7 mouse cellular contexts compared by ENCODE assay signal in genomic region chr14:31661671-31662554, GRCm38 (mm10). TPM values are rescaled to one million over a fixed set of nuclear protein-coding genes. Genes with fewer than 3 reads are reported as not detected.
DNase-seq lines count a peak whose midpoint lies in the region; ATAC-seq and TF ChIP-seq lines count a peak whose summit lies in the region.

No protein-coding gene starts in this region.

- peak overlapping the region; percentile 37 for H3K9ac ChIP-seq in embryonic facial prominence, embryonic 15.5 days
- peak overlapping the region; percentile 49 for H3K9ac ChIP-seq in limb, embryonic 11.5 days (ENCODE audit: low read length)
- H3K9ac ChIP-seq in midbrain, embryonic 12.5 days (replicated peaks), result peak overlapping the region; percentile 60

- no peaks in the 10 kb centered on the region for H3K9me3 ChIP-seq in embryonic facial prominence, embryonic 15.5 days (replicated peaks)
- H3K9me3 ChIP-seq in limb, embryonic 11.5 days (ENCODE audit: control insufficient read depth, low read length), result no peaks in the 10 kb centered on the region
- no peaks in the 10 kb centered on the region for H3K9me3 ChIP-seq in midbrain, embryonic 12.5 days

- peaks cover 2% of the 10 kb centered on the region; the same call in 1 of the 2 replicates for H3K36me3 ChIP-seq in embryonic facial prominence, embryonic 15.5 days
- H3K36me3 ChIP-seq in limb, embryonic 11.5 days (ENCODE audit: control insufficient read depth, insufficient read depth, low read length), result no peaks in the 10 kb centered on the region
- peaks cover 4% of the 10 kb centered on the region for H3K36me3 ChIP-seq in midbrain, embryonic 12.5 days
- no peaks in the 10 kb centered on the region for H3K36me3 ChIP-seq in small intestine, adult 2 months (ENCODE audit: control insufficient read depth, insufficient read depth, low read length)

- H3K4me3 ChIP-seq in embryonic facial prominence, embryonic 15.5 days (replicated peaks), result peak overlapping the region; percentile 37
- peak overlapping the region; percentile 21 for H3K4me3 ChIP-seq in limb, embryonic 11.5 days (ENCODE audit: low read depth, low read length)
- H3K4me3 ChIP-seq in midbrain, embryonic 12.5 days, result peak overlapping the region; percentile 41
- H3K4me3 ChIP-seq in small intestine, adult 2 months (ENCODE audit: low read depth, low read length), result peak overlapping the region; percentile 58

- peak; percentile 91 for ATAC-seq in embryonic facial prominence, embryonic 15.5 days (ENCODE audit: insufficient number of reproducible peaks, low FRiP score, low TSS enrichment, low read depth)
- ATAC-seq in limb, embryonic 11.5 days (ENCODE audit: insufficient number of reproducible peaks, low FRiP score, low TSS enrichment, low read depth), result peak; percentile 92
- ATAC-seq in midbrain, embryonic 12.5 days (ENCODE audit: low FRiP score, low read depth), result peak; percentile 88

- DNase-seq in adrenal gland, postnatal 4 days (ENCODE audit: low spot score in 2 of 2), result peak; percentile 37 to 61
- peak; percentile 88 to 91 for DNase-seq in heart, adult 9 months (ENCODE audit: low spot score in 2 of 2)
- DNase-seq in kidney, adult 8-10 months, result peak; percentile 86 to 94
- peak; percentile 89 for DNase-seq in limb, embryonic 11.5 days (ENCODE audit: low spot score)

- peaks cover 84% of the 10 kb centered on the region for H3K4me1 ChIP-seq in embryonic facial prominence, embryonic 15.5 days
- H3K4me1 ChIP-seq in limb, embryonic 11.5 days (ENCODE audit: control insufficient read depth, insufficient read depth, low read length), result peaks cover 28% of the 10 kb centered on the region
- H3K4me1 ChIP-seq in midbrain, embryonic 12.5 days, result peaks cover 55% of the 10 kb centered on the region
- H3K4me1 ChIP-seq in small intestine, adult 2 months (ENCODE audit: control insufficient read depth, insufficient read depth, insufficient read length, low read length), result peaks cover 13% of the 10 kb centered on the region; the same call in 1 of the 2 replicates

- peak overlapping the region; percentile 99 for H3K27ac ChIP-seq in embryonic facial prominence, embryonic 15.5 days (replicated peaks)
- peak overlapping the region; percentile 97 for H3K27ac ChIP-seq in limb, embryonic 11.5 days (replicated peaks; ENCODE audit: low read depth, low read length)
- H3K27ac ChIP-seq in midbrain, embryonic 12.5 days (replicated peaks), result peak overlapping the region; percentile 92
- peak overlapping the region; percentile 86 for H3K27ac ChIP-seq in small intestine, adult 2 months (ENCODE audit: insufficient read depth, low read depth, low read length)

- no peak for TF ChIP-seq CTCF in small intestine, adult 2 months (IDR thresholded peaks at IDR 0.05; ENCODE audit: extremely low read depth, insufficient read length, insufficient replicate concordance, low read depth, low read length)

- H3K4me2 ChIP-seq in embryonic facial prominence, embryonic 15.5 days (replicated peaks), result peak overlapping the region; percentile 57
- H3K4me2 ChIP-seq in limb, embryonic 11.5 days (ENCODE audit: low read depth, severe bottlenecking), result peak overlapping the region; percentile 49
- H3K4me2 ChIP-seq in midbrain, embryonic 12.5 days (replicated peaks), result peak overlapping the region; percentile 59

- WGBS in embryonic facial prominence, embryonic 15.5 days, result 1% methylated on average over 44 of the region's 44 CpGs
- 1% methylated on average over 44 of the region's 44 CpGs for WGBS in limb, embryonic 11.5 days
- WGBS in midbrain, embryonic 12.5 days, result 10% methylated on average over 44 of the region's 44 CpGs
- WGBS in small intestine, adult 2 months, result 1% methylated on average over 44 of the region's 44 CpGs

- H3K27me3 ChIP-seq in embryonic facial prominence, embryonic 15.5 days, result no peaks in the 10 kb centered on the region
- H3K27me3 ChIP-seq in limb, embryonic 11.5 days (ENCODE audit: control insufficient read depth, insufficient read depth, low read length), result no peaks in the 10 kb centered on the region
- no peaks in the 10 kb centered on the region for H3K27me3 ChIP-seq in midbrain, embryonic 12.5 days
- no peaks in the 10 kb centered on the region for H3K27me3 ChIP-seq in small intestine, adult 2 months (ENCODE audit: control insufficient read depth, insufficient read depth, low read length)

- TF ChIP-seq POLR2A in small intestine, adult 2 months (IDR thresholded peaks at IDR 0.05; ENCODE audit: low read depth, low read length), result no peak; the same call in 1 of the 2 replicates

RNA-seq across cellular contexts. Expression of gene Hacl1, which starts 20.8 kb away (rescaled TPM):
- total RNA-seq in adrenal gland, postnatal 4 days (2021), result 10 to 100 TPM; 75.9 to 86.7 TPM
- 11.5 and 13.3 TPM in 2 replicates for polyA plus RNA-seq in embryonic facial prominence, embryonic 15.5 days (2015; fragmentation: Nextera tagmentation; extraction: Ambion mirVana)
- 6.5 and 10.9 TPM in 2 replicates for polyA plus RNA-seq in limb, embryonic 11.5 days (2014; fragmentation: Nextera tagmentation; extraction: Ambion mirVana)
- polyA plus RNA-seq in midbrain, embryonic 12.5 days (2016; fragmentation: Nextera tagmentation; extraction: Ambion mirVana), result 8.7 and 12.7 TPM in 2 replicates
- 1.7 and 4.3 TPM in 2 replicates for polyA plus RNA-seq in small intestine, adult 2 months (2012; rRNA removed)

RNA-seq across cellular contexts. Expression of gene Btd, which starts 21.1 kb away (rescaled TPM):
- 10 to 100 TPM; 62.4 to 63.5 TPM for total RNA-seq in adrenal gland, postnatal 4 days (2021)
- polyA plus RNA-seq in embryonic facial prominence, embryonic 15.5 days (2015; fragmentation: Nextera tagmentation; extraction: Ambion mirVana), result 33.5 and 33.7 TPM in 2 replicates
- 18.1 and 18.9 TPM in 2 replicates for polyA plus RNA-seq in limb, embryonic 11.5 days (2014; fragmentation: Nextera tagmentation; extraction: Ambion mirVana)
- 13.7 and 15.7 TPM in 2 replicates for polyA plus RNA-seq in midbrain, embryonic 12.5 days (2016; fragmentation: Nextera tagmentation; extraction: Ambion mirVana)
- 10.8 and 26.5 TPM in 2 replicates for polyA plus RNA-seq in small intestine, adult 2 months (2012; rRNA removed)

RNA-seq across cellular contexts. Expression of gene Gm49387, which starts 21.2 kb away (rescaled TPM):
- not detected for total RNA-seq in adrenal gland, postnatal 4 days (2021)
- 2.5 and 3.8 TPM in 2 replicates for polyA plus RNA-seq in embryonic facial prominence, embryonic 15.5 days (2015; fragmentation: Nextera tagmentation; extraction: Ambion mirVana)
- 1.0 and 1.6 TPM in 2 replicates for polyA plus RNA-seq in limb, embryonic 11.5 days (2014; fragmentation: Nextera tagmentation; extraction: Ambion mirVana)
- 0.79 TPM in 1 of 2 replicates, not detected in the other for polyA plus RNA-seq in midbrain, embryonic 12.5 days (2016; fragmentation: Nextera tagmentation; extraction: Ambion mirVana)
- not detected in 2 replicates for polyA plus RNA-seq in small intestine, adult 2 months (2012; rRNA removed)

Comparison
In these comparisons a context has a peak if more than half of its experiments do, and no peak if none do; other contexts are left out.
1. Peak in every context shown above with its lines: DNase-seq, ATAC-seq, H3K4me3 ChIP-seq and H3K27ac ChIP-seq.